Comparison of ENCODE assay signal across 9 mouse cellular contexts in genomic region chr7:30908992-30909431, GRCm38 (mm10). TPM values are rescaled to one million over a fixed set of nuclear protein-coding genes. Genes with fewer than 3 reads are reported as not detected.
A peak's percentile ranks its signal among the peaks of the same experiment; 100 is the strongest.
DNase-seq lines count a peak whose midpoint lies in the region; ATAC-seq and TF ChIP-seq lines count a peak whose summit lies in the region.
"Had no signal": no experiment of that assay in that cellular context is flagged by ENCODE, and none has a peak within 500 bp of the region (broad histone marks: within the 10 kb centered on the region; RNA-seq: fewer than 3 reads in every experiment).

No protein-coding gene starts in this region.

- peaks cover 15% of the 10 kb centered on the region for H3K4me1 ChIP-seq in heart, embryonic 13.5 days
- H3K4me1 ChIP-seq in brown adipose tissue, adult 24 weeks (ENCODE audit: control insufficient read depth, insufficient read depth, insufficient read length, low read length), result peaks cover 3% of the 10 kb centered on the region; the same call in 1 of the 2 replicates
- peaks cover 3% of the 10 kb centered on the region; the same call in 1 of the 2 replicates for H3K4me1 ChIP-seq in hindbrain, postnatal 0 days (ENCODE audit: insufficient read depth, low read length)
- H3K4me1 ChIP-seq in midbrain, embryonic 12.5 days, result peaks cover 11% of the 10 kb centered on the region

- peak overlapping the region; percentile 63 for H3K4me2 ChIP-seq in heart, embryonic 13.5 days
- H3K4me2 ChIP-seq in hindbrain, postnatal 0 days (ENCODE audit: low read depth, low read length), result peak overlapping the region; percentile 58
- peak overlapping the region; percentile 55 for H3K4me2 ChIP-seq in midbrain, embryonic 12.5 days (replicated peaks)

- no peaks in the 10 kb centered on the region for H3K36me3 ChIP-seq in heart, embryonic 13.5 days
- H3K36me3 ChIP-seq in hindbrain, postnatal 0 days (ENCODE audit: insufficient read depth, low read length), result no peaks in the 10 kb centered on the region
- no peaks in the 10 kb centered on the region for H3K36me3 ChIP-seq in midbrain, embryonic 12.5 days

- no peak for DNase-seq in heart, adult 9 months (ENCODE audit: low spot score in 2 of 2)
- DNase-seq in hindbrain, postnatal 0 days (ENCODE audit: low spot score), result no peak
- DNase-seq in adipocyte (ENCODE audit: low spot score), result no peak
- no peak for DNase-seq in T-cell, adult 2 months (ENCODE audit: low spot score)
- no peak for DNase-seq in right cerebral cortex, postnatal 36 days (ENCODE audit: low spot score in 2 of 2)

- H3K4me3 ChIP-seq in heart, embryonic 13.5 days, result peak overlapping the region; percentile 23
- H3K4me3 ChIP-seq in brown adipose tissue, adult 24 weeks (ENCODE audit: insufficient read depth, low read depth, low read length), result 0 out of 2 replicates have a peak overlapping the region, but pooled peaks have one; percentile 12
- H3K4me3 ChIP-seq in hindbrain, postnatal 0 days (ENCODE audit: low read length), result peak overlapping the region; percentile 21
- peak overlapping the region; percentile 29 for H3K4me3 ChIP-seq in midbrain, embryonic 12.5 days

- no peak overlapping the region for H3K27ac ChIP-seq in heart, embryonic 13.5 days (replicated peaks)
- no peak overlapping the region for H3K27ac ChIP-seq in brown adipose tissue, adult 24 weeks (replicated peaks; ENCODE audit: low read depth, low read length)
- no peak overlapping the region for H3K27ac ChIP-seq in hindbrain, postnatal 0 days
- H3K27ac ChIP-seq in midbrain, embryonic 12.5 days (replicated peaks), result no peak overlapping the region

- H3K27me3 ChIP-seq in heart, embryonic 13.5 days (replicated peaks), result peaks cover 36% of the 10 kb centered on the region
- H3K27me3 ChIP-seq in hindbrain, postnatal 0 days (ENCODE audit: insufficient read depth, low read length), result no peaks in the 10 kb centered on the region
- H3K27me3 ChIP-seq in midbrain, embryonic 12.5 days, result peaks cover 24% of the 10 kb centered on the region

- no peak overlapping the region for H3K9ac ChIP-seq in heart, embryonic 13.5 days
- H3K9ac ChIP-seq in hindbrain, postnatal 0 days (replicated peaks; ENCODE audit: low read length), result no peak overlapping the region
- H3K9ac ChIP-seq in midbrain, embryonic 12.5 days (replicated peaks), result no peak overlapping the region

- ATAC-seq in heart, embryonic 13.5 days (ENCODE audit: extremely low read depth, insufficient number of reproducible peaks, low FRiP score, low TSS enrichment), result no peak
- peak; percentile 48 for ATAC-seq in hindbrain, postnatal 0 days
- ATAC-seq in midbrain, embryonic 12.5 days (ENCODE audit: low FRiP score, low read depth), result peak; percentile 44; the same call in 1 of the 2 replicates

- no peak for TF ChIP-seq CTCF in hindbrain, postnatal 0 days (IDR thresholded peaks at IDR 0.05; ENCODE audit: low read depth)

- WGBS in heart, embryonic 13.5 days, result 24% methylated on average over 16 of the region's 17 CpGs
- WGBS in hindbrain, postnatal 0 days, result 31% methylated on average over 17 of the region's 17 CpGs
- WGBS in midbrain, embryonic 12.5 days, result 25% methylated on average over 16 of the region's 17 CpGs

- H3K9me3 ChIP-seq in heart, embryonic 13.5 days, result no peaks in the 10 kb centered on the region
- no peaks in the 10 kb centered on the region for H3K9me3 ChIP-seq in hindbrain, postnatal 0 days (ENCODE audit: low read length)
- H3K9me3 ChIP-seq in midbrain, embryonic 12.5 days, result no peaks in the 10 kb centered on the region

RNA-seq across cellular contexts. Expression of gene Mag, which starts 5.7 kb away (rescaled TPM):
- polyA plus RNA-seq in heart, embryonic 13.5 days (2015; fragmentation: Nextera tagmentation; extraction: Ambion mirVana), result 0.08 and 0.10 TPM in 2 replicates
- not detected in 2 replicates for polyA plus RNA-seq in brown adipose tissue, adult 24 weeks (2012; ENCODE audit: insufficient read depth, insufficient read length, missing spikeins)
- total RNA-seq in hindbrain, postnatal 0 days (2014; rRNA removed), result 39.0 and 48.7 TPM in 2 replicates
- 14.4 and 18.6 TPM in 2 replicates for polyA plus RNA-seq in hindbrain, postnatal 0 days (2015; fragmentation: Nextera tagmentation; extraction: Ambion mirVana)
- 0.39 and 0.51 TPM in 2 replicates for polyA plus RNA-seq in midbrain, embryonic 12.5 days (2016; fragmentation: Nextera tagmentation; extraction: Ambion mirVana)

RNA-seq across cellular contexts. Expression of gene Hamp2, which starts 15.5 kb away (rescaled TPM):
- polyA plus RNA-seq in heart, embryonic 13.5 days (2015; fragmentation: Nextera tagmentation; extraction: Ambion mirVana), result not detected in 2 replicates
- not detected in 2 replicates for polyA plus RNA-seq in brown adipose tissue, adult 24 weeks (2012; ENCODE audit: insufficient read depth, insufficient read length, missing spikeins)
- not detected in 2 replicates for total RNA-seq in hindbrain, postnatal 0 days (2014; rRNA removed)
- not detected in 2 replicates for polyA plus RNA-seq in hindbrain, postnatal 0 days (2015; fragmentation: Nextera tagmentation; extraction: Ambion mirVana)
- polyA plus RNA-seq in midbrain, embryonic 12.5 days (2016; fragmentation: Nextera tagmentation; extraction: Ambion mirVana), result not detected in 2 replicates
- total RNA-seq: gastrocnemius, adult 18-20 months had no signal

RNA-seq across cellular contexts. Expression of gene Cd22, which starts 28.9 kb away (rescaled TPM):
- polyA plus RNA-seq in heart, embryonic 13.5 days (2015; fragmentation: Nextera tagmentation; extraction: Ambion mirVana), result not detected in 2 replicates
- polyA plus RNA-seq in brown adipose tissue, adult 24 weeks (2012; ENCODE audit: insufficient read depth, insufficient read length, missing spikeins), result 0.40 and 0.88 TPM in 2 replicates
- 0.07 and 3.2 TPM in 2 replicates for total RNA-seq in hindbrain, postnatal 0 days (2014; rRNA removed)
- polyA plus RNA-seq in hindbrain, postnatal 0 days (2015; fragmentation: Nextera tagmentation; extraction: Ambion mirVana), result 0.09 and 0.20 TPM in 2 replicates
- polyA plus RNA-seq in midbrain, embryonic 12.5 days (2016; fragmentation: Nextera tagmentation; extraction: Ambion mirVana), result not detected in 2 replicates
- total RNA-seq: gastrocnemius, adult 18-20 months had no signal

RNA-seq across cellular contexts. Expression of gene Hamp, which starts 34.8 kb away (rescaled TPM):
- 0.71 TPM in 1 of 2 replicates, not detected in the other for polyA plus RNA-seq in heart, embryonic 13.5 days (2015; fragmentation: Nextera tagmentation; extraction: Ambion mirVana)
- 4.4 TPM in 1 of 2 replicates, not detected in the other for polyA plus RNA-seq in brown adipose tissue, adult 24 weeks (2012; ENCODE audit: insufficient read depth, insufficient read length, missing spikeins)
- total RNA-seq in hindbrain, postnatal 0 days (2014; rRNA removed), result not detected in 2 replicates
- not detected in 2 replicates for polyA plus RNA-seq in hindbrain, postnatal 0 days (2015; fragmentation: Nextera tagmentation; extraction: Ambion mirVana)
- not detected in 2 replicates for polyA plus RNA-seq in midbrain, embryonic 12.5 days (2016; fragmentation: Nextera tagmentation; extraction: Ambion mirVana)

RNA-seq across cellular contexts. Expression of gene Usf2, which starts 47.6 kb away (rescaled TPM):
- 16.8 and 17.3 TPM in 2 replicates for polyA plus RNA-seq in heart, embryonic 13.5 days (2015; fragmentation: Nextera tagmentation; extraction: Ambion mirVana)
- polyA plus RNA-seq in brown adipose tissue, adult 24 weeks (2012; ENCODE audit: insufficient read depth, insufficient read length, missing spikeins), result 66.8 and 103 TPM in 2 replicates
- 103 and 114 TPM in 2 replicates for total RNA-seq in hindbrain, postnatal 0 days (2014; rRNA removed)
- polyA plus RNA-seq in hindbrain, postnatal 0 days (2015; fragmentation: Nextera tagmentation; extraction: Ambion mirVana), result 27.1 and 28.0 TPM in 2 replicates
- polyA plus RNA-seq in midbrain, embryonic 12.5 days (2016; fragmentation: Nextera tagmentation; extraction: Ambion mirVana), result 28.9 and 30.6 TPM in 2 replicates

Comparison
In these comparisons a context has a peak if more than half of its experiments do, and no peak if none do; other contexts are left out.
1. RNA of gene Mag, which starts 5.7 kb away (polyA plus RNA-seq): 14.4 to 18.6 TPM in hindbrain, postnatal 0 days; 0.39 to 0.51 TPM in midbrain, embryonic 12.5 days, 0.08 to 0.10 TPM in heart, embryonic 13.5 days and not detected in brown adipose tissue, adult 24 weeks; every median in the first group is over 10 times any median in the second.
2. Peak in every context shown above with its lines, with median percentiles within 50 percentile points of each other: H3K4me2 ChIP-seq and H3K4me3 ChIP-seq.